Mouse (Mus musculus) lung, postnatal 25 days (tissue): Measurements from ENCODE around the gene Rbm42.

Experiments
- DNase-seq: peaks from one replicate; pipeline ENCODE4 v3.0.0; 2022; ENCODE audit warnings: low spot score

The Rbm42 gene

DNA sequence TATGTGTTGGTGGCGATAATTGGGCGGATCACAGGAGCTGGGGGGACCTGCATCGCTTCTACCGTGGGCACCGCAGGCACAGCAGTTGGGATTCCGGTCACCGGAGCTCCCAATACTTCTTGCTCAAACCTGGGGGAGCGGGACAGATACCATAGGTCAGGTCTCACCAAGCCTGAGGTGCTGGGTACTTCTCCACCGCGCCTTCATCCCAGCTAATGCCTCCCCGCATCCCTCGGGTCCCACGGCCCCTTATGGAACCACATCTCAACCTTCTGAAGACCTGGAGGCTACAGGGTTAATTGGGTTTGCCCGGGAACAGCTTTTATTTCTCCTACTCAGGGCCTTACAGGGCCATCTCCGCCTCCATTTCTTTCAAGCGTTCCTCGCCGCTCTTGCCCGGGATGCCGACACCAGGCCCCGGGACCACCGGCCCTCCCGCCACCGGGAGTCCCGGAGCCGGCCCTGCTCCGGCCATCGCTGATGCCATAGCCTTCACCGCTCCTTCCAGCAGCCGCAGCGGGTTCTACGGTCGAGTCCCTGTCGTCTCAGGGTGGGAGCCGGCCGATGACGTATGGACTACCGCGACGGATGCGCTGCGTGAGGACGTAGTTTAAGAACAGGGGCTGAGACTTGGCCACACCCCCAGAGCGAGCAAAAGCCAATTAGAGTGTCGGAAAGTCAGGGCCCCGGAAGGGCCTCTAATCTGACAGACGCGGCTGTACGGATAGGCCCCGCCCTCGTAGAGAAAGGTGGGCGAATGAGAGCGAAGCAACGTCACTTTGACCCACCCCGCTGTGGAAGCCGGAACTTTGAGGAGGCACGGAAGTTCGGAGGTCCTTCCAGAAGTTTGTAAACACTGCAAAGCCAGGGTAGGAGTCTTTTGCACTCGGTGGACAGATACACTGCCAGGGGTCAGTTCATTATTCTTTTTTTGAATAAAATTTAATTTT is at the start of gene Rbm42:
Gene Rbm42 (minus strand): TSS at position 727 of the 950 bp plus-strand sequence.
- DNase-seq: peak; percentile 100

DNA sequence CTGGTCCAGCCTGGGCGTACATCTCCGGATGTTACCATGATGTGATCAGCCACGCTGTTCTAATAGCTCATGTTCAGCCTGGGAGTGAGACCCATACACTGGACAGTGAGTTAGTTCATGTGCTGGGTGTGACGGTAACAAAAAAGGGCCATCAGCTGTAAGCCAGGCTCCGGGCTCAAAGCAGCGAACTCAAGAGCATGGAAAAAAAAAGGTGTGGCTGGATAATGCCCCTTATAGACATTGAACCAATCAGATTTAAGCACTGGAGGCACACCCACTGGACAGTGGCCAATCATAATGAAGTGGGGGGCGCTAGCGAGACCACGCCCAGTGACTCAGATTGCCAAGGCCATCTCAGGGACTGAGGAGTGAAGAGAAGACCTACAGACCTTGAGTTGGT is 48.5 kb upstream of the Rbm42 start, which contains the start of gene 2200002J24Rik:
Gene 2200002J24Rik (plus strand): TSS at position 338 of the 400 bp plus-strand sequence.
- DNase-seq: no peak

DNA sequence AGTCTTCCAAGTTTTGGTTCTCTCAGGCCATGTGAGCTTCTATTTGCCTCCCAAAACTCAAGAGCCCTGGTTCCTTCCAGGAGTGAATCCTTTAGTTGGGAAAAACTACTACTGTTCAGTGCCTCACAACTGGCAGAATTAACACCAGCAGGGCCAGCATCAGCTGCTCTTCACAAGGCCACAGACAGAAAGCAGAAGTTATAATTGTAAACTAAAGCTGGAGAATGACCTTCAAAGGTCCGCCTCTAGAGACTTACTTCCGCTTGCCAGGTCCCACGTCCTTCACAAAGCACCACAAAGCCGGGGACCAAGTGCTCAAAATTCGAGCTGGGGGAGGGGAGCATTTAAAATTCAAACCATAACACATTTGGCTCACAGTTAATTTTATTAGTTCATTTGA is 48.0 kb upstream of the Rbm42 start:
- DNase-seq: peak; percentile 21

DNA sequence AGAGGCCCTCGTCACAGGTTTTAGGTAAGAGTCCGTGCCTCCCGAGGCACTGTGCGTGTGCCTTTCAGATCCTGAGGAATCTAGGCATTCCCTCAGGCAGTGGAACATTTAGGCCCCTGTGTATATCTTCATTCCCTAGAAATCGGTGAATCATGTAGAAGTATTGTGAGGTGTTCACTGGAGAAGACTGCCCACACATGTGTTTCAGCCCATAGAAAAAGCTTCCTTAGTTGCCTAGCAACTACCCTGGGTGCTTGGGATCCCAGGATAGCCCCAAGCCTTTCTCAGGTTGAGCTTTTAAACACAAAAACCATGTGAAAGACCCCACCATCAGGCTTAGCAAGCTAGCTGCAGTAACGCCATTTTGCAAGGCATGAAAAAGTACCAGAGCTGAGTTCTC is 38.2 kb upstream of the Rbm42 start:
- DNase-seq: no peak

DNA sequence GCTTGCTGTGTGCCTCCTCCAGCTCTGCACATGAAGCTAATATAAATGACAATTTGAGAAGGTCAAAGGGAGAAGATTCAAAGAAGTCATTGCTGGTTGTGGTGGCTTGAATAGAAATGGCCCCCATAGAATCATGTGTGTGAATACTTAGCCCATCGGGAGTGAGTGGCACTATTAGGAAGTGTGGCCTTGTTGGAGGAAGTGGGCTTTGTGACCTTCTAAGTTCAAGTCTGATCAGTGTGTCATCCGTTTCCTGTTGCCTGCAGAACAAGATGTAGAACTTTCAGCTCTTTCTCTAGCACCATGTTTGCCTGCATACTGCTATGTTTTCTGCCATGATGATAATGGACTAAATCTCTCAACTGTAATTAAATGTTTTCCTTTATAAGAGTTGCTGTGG is 33.3 kb upstream of the Rbm42 start:
- no peak for DNase-seq

DNA sequence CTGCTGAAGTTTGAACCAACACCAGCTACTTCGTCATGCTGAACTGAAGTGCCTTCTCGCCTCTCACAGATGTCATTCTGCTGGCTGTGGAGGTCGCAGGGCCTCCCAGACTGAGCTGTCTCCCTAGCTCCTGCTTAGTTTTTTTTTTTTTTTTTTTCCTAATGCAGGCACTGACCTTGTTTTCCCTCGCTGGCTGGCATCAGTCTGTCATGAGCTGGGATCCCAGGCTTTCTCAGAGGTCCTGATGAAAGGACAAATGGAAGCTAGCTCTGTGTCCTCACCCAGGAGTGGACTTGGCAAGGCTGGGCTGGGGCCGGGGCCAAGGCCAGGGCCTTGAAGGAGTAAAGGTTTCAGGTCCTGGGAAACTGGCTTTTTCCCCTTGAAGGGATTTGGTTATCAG is 31.8 kb upstream of the Rbm42 start:
- no peak for DNase-seq

DNA sequence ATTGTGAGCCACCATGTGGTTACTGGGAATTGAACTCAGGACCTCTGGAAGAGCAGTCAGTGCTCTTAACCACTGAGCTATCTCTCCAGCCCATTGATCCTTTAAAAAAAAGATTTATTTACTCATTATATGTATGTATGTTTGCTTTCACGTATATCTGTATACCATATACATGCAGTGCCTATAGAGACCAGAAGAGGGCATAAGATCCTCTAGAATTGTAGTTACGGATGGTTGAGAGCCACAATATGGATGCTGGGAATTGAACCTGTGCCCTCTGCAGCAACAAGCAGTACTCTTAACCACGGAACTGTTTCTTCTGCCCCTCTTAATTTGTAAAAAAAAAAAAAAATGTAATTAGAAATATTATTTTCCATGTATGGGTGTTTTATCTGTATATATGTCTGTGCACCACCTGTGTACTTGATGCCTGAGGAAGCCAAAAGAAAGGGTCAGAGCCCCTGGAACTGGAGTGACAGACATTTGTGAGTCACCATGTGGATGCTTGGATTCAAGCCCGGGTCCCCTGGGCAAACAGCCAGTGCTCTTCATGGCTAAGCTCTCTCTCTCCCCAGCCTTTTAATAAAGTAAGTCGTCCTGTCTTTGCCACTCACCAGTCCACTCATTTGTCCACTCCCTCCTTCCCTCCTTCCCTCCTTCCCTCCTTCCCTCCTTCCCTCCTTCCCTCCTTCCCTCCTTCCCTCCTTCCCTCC is 28.3 kb upstream of the Rbm42 start:
- DNase-seq: no peak

DNA sequence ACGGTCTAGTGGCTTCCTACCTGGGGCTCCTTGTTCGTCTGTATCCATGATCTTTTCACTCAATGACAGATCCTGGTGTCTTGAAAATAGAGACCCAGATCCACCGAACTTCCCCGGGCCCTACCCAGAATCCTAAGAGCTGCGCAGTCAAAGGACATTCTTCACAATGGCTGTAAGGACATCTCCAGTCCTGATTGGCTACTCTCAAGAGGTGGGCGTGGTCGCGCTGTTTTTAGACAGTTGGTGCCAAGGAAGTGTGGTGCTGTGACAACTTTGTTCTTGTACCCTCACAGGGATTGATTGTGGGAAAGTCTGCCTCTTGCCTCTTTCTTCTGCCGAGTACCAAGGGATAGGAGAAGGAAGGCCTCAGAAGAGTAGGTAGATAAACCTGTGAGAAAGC is 21.4 kb upstream of the Rbm42 start, which contains the start of gene Pmis2:
Gene Pmis2 (minus strand): TSS at position 126 of the 400 bp plus-strand sequence.
- no peak for DNase-seq

DNA sequence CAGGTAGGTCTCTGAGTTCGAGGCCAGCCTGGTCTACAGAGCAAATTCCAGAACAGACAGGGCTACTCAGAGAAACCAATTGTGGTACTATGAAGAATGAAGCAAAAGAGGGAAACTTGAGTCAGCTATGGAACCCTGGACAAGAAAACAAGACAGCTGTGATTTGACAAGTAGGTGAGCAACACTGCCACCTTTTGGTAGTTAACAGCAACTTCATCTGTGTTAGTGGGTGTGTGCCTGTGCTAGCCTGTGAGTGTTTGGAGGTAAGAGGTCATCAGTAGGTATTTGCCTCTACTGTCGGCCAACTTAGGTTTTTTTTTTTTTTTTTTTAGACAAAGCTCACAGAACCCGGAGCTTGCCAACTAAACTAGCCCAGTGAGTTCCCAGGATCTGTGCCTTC is 19.1 kb upstream of the Rbm42 start:
- peak; percentile 24 for DNase-seq

DNA sequence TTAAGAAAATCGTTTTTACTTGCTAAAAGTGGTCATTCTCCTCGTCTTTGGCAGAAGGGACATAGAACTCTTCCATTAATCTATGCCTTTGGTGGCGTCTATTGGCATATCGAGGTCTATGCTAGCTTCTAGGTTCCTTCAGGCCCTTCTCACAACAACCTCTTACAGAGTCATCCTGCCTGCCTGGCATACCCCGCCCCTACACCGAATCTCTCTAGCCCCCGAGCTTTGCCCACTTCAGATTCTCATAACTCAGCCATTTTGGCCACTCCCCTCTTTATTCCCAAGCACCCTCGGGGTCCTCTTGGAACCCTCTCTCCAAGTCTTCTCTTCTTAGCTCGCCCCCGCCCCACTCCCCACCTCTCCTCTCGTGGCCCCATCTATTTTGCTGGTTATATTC is 15.2 kb upstream of the Rbm42 start:
- DNase-seq: no peak

DNA sequence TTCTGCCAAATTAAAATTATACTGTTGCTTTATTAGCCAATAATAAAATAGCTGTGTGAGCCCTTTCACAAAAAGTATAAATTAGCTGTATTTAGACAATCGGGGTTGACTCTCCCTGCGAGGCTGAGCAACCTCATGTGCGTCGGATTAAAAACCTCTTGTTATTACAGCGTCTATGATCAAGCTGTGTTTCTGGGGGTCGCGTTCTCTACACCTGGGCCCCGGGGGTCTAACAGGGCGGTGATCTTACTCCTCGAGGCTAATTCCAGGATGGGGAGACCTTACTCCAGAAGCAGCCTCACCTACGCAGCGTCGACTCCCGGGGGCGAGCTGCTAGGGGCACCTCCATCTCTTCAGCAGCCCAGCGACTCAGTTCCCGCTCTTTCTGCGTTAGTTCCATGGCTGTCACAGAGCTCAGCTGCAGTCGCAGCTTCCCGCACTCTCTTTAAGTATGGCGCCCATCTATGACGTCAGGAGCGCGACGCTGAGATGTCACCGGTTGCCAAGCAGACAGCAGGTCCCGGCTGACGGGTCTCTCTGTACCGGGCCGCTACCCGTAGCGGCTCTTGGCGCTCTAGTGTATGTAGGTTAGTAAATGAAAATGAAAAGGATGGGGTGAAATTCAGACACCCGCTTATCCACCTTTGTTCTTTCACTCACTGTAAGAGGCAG is 14.5 kb upstream of the Rbm42 start, which contains the start of gene Haus5:
Gene Haus5 (minus strand): TSS at position 466 of the 672 bp plus-strand sequence.
- peak; percentile 92 for DNase-seq

DNA sequence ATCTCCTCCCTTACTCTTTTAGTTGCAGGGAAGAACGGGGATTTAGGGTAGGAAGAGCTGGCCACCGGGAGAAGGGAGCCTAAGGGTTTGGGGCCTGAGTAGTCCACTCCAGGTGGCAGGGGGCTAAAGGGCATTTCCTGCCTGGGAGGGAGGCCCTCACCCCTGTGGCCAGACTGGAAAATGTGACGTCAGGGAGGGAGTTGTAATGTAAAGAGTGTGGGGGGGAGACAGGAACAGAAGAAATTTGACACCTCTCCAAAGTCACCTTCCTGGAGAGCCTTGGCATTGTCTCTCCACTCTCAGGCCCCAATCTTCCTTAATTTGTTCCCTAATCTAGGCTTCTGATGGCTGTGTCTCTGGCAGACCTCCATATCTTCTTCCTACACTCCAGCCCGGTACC is 11.0 kb downstream of the Rbm42 start:
- no peak for DNase-seq

DNA sequence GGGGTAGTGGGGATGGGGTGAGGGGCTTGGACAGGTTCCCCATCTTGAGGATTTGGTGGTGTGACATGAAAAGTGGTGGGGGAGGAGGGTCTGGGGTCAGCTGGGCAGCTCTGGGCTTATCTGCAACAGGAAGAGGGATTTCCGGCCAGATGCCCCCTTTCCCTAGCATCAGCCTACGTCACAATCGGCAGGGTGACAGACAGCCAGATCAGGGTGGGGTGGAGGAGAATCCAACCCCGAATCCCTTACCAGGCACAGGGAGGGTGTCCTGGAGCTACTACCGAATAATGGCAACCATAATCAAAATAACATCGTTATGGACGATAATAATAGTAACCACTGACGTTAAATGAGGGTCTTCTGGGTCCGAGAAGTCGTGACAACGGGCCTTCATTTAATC is 13.7 kb downstream of the Rbm42 start:
- no peak for DNase-seq

DNA sequence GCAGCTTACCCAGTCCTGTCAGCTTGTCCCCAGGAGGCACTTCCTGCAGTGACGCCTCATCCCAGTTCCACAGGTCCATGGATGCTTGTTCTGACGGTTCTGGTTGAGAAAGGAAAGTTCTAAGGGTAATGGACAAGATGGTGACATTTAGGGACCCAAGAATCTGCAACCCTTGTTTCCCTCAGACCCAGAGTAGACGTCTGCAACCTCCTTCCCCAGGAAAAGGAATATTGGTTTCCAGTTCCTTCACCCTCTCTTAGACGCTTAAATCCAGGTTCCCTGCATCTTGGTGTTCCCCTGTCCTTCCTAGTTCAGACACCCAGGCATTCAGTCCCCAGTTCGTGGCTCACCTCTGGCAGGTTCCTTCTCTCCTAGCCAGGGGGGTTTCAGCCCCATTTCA is 14.4 kb downstream of the Rbm42 start, which contains the start of gene Etv2:
Gene Etv2 (minus strand): TSS at position 101 of the 400 bp plus-strand sequence.
- no peak for DNase-seq

DNA sequence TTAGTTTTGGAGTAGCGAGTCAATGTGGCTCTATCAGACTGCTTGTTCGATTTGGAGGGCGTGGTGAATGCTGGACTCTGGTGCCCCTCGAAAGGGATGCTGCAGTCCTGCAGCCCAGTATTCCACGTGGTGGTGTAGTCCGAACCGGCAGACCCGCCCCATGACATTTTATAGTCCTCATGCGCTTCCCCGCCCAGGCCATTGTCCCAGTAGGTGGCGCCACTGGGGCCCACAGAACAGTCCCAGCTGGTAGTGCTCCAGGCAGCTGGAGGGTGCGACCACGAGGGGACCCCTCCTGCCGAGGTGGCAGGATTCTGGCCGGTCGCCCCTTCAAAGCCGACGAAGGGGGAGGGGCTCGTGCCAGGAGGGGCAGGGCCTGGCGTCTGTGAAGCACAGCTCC is 15.5 kb downstream of the Rbm42 start:
- peak; percentile 23 for DNase-seq

DNA sequence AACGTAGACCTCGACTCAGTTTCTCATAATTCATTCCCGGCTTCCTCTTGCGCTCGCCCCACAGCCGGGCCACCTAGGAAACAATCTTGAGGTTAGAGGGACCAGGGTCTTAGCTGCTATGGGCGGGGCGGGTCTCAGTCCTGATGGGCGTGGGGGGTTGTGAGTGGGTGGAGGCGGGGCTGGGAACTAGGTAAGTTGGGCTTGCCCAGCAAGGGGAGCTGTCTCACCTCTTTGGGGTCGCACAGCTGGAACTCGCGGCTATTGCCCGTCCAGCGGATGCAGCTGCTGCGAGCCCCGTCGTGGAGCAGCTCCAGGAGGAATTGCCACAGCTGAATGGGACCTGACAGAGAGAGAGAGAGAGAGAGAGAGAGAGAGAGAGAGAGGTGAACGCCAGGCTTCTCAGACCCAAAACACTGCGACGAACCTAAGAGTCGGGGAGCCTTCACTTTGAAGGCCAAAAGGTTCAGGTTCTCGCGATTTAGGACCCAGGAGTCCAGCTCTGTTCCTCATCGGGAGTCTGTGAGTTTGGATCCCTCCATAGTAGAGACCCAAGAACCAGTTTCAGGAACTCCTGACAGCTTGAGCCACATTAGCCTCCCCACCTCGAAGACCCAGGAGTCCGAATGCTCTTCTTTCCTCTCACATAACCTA is 16.2 kb downstream of the Rbm42 start:
- no peak for DNase-seq

DNA sequence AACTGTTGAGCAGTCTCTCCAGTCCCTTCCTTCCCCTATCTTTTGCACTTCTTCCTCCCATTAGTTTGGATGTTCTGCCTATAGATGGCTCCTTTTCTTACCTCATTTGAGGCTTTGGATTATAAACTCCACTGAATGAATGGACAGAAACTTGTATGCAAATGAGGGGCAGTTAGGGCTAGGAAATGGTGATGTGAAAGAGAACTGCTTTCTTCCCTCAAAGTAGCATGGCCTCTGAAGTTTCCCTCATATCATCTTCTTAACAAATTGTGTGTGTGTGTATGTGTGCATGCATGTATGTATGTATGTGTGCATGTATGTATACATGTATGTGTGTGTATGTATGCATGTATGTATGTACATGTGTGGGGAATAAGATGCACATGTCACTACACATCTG is 21.1 kb downstream of the Rbm42 start:
- DNase-seq: no peak

DNA sequence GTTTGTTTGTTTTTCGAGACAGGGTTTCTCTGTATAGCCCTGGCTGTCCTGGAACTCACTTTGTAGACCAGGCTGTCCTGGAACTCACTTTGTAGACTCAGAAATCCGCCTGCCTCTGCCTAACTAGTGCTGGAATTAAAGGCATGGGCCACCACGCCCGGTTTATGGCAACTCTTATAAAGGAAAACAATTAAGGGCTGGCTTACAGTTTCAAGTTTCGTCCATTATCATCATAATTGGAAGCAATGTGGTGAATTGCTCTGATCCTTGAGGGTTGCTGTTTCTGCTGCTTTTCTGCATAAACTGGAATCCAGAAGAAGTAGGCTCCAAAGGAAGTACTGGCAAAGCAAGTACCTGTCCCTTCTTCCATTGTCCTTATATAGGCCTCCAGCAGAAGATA is 23.5 kb downstream of the Rbm42 start:
- no peak for DNase-seq

DNA sequence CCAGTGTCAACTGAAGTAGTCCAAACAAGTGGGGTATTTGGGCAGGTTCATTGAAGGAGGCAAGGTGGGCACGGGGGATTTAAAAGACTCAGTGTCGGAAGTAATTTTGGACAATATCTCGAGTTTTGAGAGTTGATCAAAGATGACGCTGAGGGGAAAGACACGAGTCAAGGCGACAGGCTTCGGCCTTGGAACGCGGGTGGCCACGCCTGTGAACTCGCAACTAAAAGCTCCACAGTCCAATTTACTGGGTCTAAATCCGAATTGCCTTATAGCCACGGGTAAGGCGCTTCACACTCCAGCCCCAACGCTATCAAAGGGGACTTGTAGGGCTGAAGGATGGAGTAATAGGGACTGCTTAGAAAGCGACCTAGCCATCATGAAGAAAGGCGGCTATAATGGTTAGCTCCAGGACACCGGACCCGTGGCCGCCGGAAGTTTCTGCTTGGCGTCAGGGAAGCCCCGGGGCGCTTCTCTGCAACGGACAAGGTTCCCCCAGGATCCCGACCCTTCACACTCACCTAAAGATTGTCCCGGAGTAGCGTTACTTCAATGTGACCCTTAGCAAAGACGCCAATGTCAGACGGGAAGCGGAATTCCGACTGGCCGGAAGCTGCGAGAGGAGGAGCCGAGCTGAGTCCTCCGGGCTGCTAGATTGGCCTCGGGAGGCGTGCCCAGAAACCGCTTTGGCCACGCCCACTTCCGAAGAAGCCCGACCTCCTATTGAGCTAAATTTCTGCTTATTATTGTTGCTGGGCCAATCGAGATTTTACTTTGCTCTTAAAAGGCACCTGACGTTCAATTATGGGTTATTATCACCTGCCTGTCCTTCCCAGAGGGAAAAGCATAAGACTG is 24.4 kb downstream of the Rbm42 start, which contains the start of gene Cox6b1:
Gene Cox6b1 (minus strand): TSS at position 622 of the 855 bp plus-strand sequence.
- peak; percentile 92 for DNase-seq

DNA sequence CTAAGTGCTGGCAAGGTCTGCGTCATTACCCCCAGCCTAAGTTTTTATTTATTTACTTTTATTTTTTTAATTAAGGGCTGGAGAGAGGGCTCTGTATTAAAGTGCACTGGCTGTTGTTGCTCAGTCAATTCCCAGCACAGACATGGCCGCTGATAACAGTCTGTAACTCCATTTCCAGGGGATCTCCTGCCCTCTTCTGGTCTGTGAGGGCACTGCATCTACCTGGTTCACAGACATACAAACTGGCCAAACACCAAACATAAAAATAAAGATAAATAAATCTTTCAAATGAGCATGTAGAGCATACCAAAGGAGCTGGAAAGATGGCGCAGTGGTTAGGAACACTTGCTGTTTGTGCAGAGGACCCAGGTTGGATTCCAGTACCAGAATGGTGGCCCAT is 30.9 kb downstream of the Rbm42 start:
- no peak for DNase-seq

DNA sequence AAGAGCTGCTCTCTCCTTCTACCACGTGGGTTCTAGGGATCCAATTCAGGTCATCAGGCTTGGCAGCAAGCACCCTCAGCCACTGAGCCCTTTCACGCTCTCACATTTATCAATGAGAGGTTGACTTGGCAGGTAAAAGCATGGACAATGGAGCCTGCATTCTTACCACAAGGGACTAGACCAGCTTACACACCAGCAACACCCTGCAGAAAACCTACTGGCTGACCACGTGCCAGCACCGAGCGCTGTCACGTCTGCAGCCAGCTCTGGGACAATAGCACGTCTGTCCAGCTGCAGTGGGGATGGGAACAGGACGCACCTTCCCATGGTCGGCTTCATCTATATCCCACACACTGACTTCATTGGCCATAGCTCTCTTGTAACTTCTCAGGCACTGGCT is 31.5 kb downstream of the Rbm42 start:
- DNase-seq: no peak
